ENCODE assay signal across 1 mouse cellular context in the genomic region with DNA sequence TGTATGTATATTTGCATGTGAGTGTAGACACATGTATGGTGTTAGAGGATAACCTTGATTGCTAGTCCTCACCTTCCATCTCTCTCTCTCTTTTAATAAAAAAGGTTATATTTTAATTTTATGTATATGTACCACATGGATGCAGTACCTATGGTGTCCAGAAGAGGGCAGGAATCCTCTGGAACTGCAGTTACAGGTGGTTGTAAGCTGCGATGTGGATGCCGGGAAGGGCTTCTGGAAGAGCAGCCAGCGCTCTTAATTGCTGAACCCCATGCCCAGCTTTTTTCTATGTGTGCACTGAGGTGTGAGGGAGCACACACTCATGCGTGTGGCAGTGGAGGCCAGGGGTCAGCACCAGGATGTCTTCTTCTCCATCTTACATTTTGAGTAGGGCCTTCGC.
TF ChIP-seq lines count a peak whose summit lies in the region.

No protein-coding gene starts in this region.

TF ChIP-seq in MEL, 35 proteins besides CTCF, POLR2A, EP300 and RAD21 (continued from another document):
- no peak for TF ChIP-seq MYC (IDR thresholded peaks at IDR 0.05; ENCODE audit: low read depth, low read length)
- no peak for TF ChIP-seq POLR2AphosphoS2 (IDR thresholded peaks at IDR 0.05; ENCODE audit: low read length)
